Mouse (Mus musculus): ENCODE results near the gene Bax.
"Not testable (repeated sequence)": the region's sequence is repeated elsewhere in the genome, so short reads cannot be mapped to it uniquely, and the experiment has no call there.

Bax gene

DNA sequence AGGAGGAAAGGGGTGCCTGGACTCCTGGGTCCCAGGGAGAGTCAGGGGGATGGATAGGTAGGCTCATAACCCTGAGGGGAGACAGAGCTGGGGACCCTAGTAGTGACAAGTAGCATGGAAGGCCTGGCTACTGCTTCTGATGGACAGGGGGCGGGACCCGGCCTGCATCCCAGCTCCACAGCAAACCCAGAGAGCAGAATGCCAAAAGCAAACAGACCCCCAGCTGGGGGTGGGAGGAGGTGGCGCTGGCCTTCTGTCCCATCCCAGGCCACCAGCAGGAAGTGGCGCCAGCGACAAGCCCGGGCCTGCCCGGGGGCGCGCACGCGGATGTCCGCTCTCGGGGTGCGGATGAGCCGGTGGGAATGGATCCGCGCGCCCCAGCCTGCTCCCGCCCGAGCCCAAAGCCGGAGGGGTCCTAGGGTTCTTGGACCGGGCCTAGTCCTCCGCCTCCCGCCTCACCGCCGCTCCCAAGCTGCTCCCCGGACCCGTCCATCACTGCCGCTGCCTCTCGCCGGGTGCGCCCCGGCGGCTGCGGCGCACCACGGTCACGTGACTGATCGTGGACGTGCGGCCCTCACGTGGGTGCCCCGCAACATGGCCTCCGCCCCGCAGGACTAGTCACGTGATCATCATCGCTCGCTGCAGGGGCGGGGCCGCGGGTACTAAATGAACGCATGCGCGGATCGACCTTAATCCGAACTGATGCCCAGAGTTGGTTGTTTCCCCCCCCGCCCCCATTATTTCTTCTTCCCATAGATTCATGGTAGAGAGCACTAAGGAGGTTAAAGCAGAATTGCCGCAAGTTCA lies at the start of gene Bax:
TSS of gene Bax (minus strand) at position 616 of the 807 bp plus-strand sequence.
- DNase-seq = peak; percentile 96

DNA sequence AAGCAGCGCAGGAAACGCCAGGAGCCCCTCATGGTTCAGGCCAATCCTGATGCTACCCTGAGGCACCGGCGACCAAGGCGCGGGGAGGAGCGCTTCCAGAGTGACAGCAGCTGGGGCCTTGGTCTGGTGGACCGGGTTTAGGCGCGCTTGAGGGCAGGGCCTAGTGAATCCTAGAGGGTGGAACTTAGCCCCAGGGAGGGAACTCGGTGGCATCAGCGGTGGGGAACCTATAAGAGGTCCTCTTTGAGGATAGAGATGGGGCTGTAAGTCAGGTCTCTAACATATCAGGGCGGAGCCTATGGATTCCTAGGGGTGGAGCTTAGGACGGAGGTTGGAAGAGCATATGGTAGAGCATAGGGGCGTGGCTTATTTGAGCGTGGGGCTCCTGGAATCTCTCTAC lies 48.7 kb upstream of the Bax start:
- DNase-seq = no peak

- DNase-seq = no peak
Observed at GRCm38 (mm10) chr7:45514411-45514810, 47.7 kb upstream of the Bax start.

DNA sequence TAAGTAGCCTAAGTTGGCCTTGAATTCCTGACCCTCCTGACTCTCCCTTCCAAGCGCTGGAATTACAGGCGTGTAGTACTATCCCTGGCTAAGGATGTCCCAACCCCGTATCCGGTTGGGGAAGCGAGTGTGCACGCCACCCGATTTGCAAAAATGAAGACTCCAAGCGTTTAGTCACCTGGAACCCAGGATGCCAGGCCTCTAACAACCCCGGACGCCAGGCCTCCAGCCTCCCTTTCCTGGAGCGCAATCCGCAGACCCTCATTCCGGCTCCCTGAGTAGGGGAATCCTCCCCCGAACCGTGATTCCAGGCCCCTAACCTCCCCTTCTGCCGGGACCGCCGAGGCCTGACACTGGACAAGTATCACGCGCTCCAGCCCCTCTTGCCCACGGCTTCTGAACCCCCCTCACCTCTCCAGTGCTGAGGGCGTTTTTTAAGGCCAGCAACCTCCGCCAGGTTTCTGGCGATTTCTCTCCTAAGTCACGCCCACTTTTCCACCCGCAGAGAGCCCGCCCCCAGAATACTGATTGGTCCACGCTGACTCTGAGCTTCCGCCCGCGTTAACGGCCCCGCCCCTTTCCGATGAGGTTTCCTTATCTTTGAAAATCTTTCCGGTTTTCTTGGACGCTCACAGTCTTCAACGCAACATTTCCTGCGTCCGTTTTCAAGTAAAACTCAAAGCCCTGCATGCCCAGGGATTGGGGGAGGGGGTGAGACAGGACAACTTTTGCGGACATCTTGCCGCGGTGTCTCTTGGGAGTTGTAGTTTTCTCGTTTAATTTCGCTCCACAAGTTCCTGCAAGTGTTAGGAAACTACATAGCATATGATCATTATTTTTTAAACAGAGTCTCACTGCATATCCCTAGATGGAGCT lies 43.5 kb upstream of the Bax start, which contains the start of gene Nucb1:
TSS of gene Nucb1 (minus strand) at position 495 of the 876 bp plus-strand sequence.
- DNase-seq = peak; percentile 92

DNA sequence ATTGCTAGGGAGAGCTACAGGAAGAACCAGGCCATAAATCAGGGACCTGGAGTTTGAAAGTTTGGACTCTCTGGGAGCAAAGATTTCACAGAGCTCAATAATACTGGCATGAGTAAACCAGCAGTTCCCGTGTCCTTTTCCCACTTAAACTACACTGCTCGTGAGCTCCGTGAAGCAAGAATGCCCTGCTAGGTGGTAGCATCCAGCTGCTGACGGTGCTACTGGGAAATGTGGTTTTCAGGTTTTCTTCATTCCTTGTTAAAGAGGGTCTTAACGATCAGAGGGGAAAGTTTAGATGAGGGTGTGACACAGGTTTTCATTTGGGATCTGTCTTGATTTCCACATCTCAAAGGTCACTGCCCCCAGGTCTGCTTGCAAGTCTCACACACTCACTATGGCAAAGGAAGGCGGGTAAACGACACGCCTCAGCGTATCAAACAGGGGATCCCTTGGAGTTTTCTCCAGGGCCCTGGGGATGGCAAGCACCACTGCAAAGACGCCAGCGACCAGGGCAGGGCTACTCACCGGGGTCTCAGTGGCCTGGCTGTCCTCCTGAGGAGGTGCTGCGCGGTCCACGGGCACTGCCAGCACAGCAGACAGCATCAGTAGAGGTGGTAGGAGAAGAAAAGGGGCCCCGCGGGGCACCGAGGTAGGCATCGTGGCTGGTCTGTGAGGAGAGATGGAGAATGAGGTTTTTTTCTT lies 42.6 kb upstream of the Bax start:
- DNase-seq = no peak

- no peak for DNase-seq
Observed at GRCm38 (mm10) chr7:45508561-45508960, 41.9 kb upstream of the Bax start.

DNA sequence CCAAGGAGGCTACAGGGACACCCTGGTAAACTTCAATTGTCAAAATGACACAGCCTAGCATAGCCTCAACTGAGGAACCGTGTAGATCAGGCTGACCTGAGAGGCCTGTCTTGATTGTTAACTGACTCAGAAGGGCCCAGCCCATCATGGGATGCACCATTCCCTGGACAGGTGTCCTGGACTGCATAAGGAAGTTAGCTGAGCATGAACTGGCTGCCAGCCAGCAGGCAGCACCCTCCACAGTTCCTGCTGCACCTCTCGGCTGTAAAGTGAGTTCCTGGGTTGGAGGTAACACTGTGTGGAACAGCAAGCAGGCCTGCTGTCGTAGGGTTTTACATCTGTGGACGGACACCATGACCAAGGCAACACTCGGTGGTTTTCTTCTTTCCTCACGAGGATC lies 40.9 kb upstream of the Bax start:
- DNase-seq = no peak

GRCm38 (mm10) chr7:45498427-45498826 lies 31.7 kb upstream of the Bax start:
- no peak for DNase-seq

- no peak for DNase-seq
Observed at GRCm38 (mm10) chr7:45494548-45494947, 27.9 kb upstream of the Bax start.

- DNase-seq = no peak
Observed at GRCm38 (mm10) chr7:45492951-45493350, 26.3 kb upstream of the Bax start.

DNA sequence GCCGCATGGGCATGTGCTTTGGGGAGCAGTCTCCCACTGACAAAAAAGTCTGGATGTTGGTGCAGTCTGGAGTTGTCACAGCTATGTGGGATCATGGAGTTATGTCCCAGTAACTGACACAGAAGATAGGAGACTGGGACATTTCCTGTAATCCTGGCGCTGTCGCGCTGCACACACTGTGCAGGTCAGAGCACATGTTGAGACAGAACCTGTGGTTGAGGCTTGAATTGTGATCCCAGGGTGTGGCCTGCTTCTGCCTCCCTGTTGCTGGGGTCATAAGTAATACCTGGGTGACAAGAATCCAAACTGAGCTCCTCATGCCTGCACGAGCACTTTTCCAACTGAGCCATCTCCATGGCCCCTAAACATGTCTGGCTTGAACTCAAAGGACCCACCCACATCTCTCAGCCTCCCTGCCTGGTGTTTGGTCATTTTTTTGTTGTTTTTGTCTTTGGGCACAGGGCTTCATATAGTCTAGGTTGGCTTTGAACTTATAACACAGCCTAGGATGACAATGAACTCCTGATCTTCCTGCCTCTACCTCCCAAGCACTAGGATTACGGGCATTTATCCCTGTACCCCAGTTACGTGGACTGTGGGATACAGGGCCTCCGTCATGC lies 25.6 kb upstream of the Bax start:
- no peak for DNase-seq

- no peak for DNase-seq
Observed at GRCm38 (mm10) chr7:45491264-45491663, 24.6 kb upstream of the Bax start.

GRCm38 (mm10) chr7:45490822-45491221 lies 24.1 kb upstream of the Bax start:
- DNase-seq = peak; percentile 52

- DNase-seq = no peak
Observed at GRCm38 (mm10) chr7:45489578-45489977, 22.9 kb upstream of the Bax start.

GRCm38 (mm10) chr7:45488293-45489204 lies 21.9 kb upstream of the Bax start, which contains the start of gene Dhdh:
TSS of gene Dhdh (minus strand) at chr7:45488805.
- DNase-seq = peak; percentile 39

- DNase-seq = no peak
Observed at GRCm38 (mm10) chr7:45487861-45488292, 21.2 kb upstream of the Bax start.

GRCm38 (mm10) chr7:45486761-45487415 lies 20.2 kb upstream of the Bax start, which contains the start of gene Gm45808:
TSS of gene Gm45808 (minus strand) at chr7:45486811.
- DNase-seq = no peak

DNA sequence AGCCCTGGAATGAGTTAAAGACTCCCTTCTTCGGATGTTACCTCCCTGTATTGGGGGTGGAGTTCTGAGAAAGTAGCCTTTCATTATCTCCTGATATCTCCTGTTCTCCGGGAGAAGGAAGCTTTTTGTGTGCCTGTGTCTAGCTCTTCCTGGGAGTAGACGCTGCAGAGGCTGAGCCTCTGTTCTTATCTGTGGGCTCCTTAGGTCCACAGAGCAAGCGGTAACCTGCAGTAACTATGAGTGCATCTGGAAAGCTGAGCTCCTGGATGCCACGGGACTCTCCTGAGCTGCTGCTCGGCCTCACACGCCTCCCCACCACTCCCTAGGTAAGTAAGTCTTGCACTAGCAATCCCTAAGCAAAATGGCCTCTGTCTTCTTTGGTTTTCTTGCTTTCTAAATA lies 19.5 kb upstream of the Bax start:
- no peak for DNase-seq

- not testable (repeated sequence) for DNase-seq
Observed at GRCm38 (mm10) chr7:45484985-45485384, 18.3 kb upstream of the Bax start.

DNA sequence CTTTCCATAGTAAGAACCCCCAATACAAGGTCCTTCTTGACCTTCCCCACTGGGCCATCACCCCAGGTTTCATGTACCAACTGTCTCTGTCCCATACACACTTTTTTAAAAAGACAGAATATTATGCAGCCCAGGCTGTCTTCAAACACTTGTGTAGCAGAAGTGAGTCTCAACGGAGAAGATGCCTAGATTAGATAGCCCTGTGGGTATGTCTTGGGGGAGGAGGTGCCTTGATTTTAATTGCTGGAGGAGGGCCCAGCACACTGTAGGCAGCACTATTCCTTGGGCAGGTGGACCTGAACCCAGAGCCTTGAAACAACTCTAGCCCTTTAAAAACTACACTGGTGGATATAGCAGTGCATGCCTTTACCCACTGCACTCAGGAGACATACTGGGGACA lies 15.5 kb upstream of the Bax start:
- DNase-seq = no peak
